Mouse (Mus musculus): ENCODE results near the gene Tent5d. TPM values are rescaled to one million over a fixed set of nuclear protein-coding genes. Genes with fewer than 3 reads are reported as not detected.

The Tent5d gene
- polyA plus RNA-seq (2012; rRNA removed): not detected in 2 replicates
- 0.09 TPM in 1 of 2 replicates, not detected in the other for polyA plus RNA-seq (2014; fragmentation: Nextera tagmentation; extraction: Ambion mirVana)

GRCm38 (mm10) chrX:107792290-107792689, at the start of gene Tent5d:
Gene Tent5d (plus strand): TSS chrX:107792590.
- TF ChIP-seq CTCF (IDR thresholded peaks at IDR 0.05; ENCODE audit: low read depth) (no peak), EP300 (IDR thresholded peaks at IDR 0.05; ENCODE audit: low read depth) (no peak)
- no peak within 1 kb of the TSS for H3K4me2 ChIP-seq (ENCODE audit: low read depth)
- H3K36me3 ChIP-seq (replicated peaks; ENCODE audit: control insufficient read depth, insufficient read depth, low read depth): no peaks in the 10 kb centered on the region
- 85% methylated on average over 1 of the region's 1 CpGs for WGBS (ENCODE audit: insufficient replicate concordance)
- H3K9me3 ChIP-seq (ENCODE audit: control insufficient read depth, low read length): no peaks in the 10 kb centered on the region
- H3K27me3 ChIP-seq (ENCODE audit: control insufficient read depth, insufficient read depth, low read length): no peaks in the 10 kb centered on the region
- no peak within 1 kb of the TSS for H3K27ac ChIP-seq
- no peak within 1 kb of the TSS for H3K4me3 ChIP-seq (ENCODE audit: insufficient read depth in 1 of 2, low read depth in 2 of 2, low read length in 2 of 2)
- no peak within 1 kb of the TSS for H3K9ac ChIP-seq (replicated peaks)
- no peak for ATAC-seq (ENCODE audit: insufficient read depth)
- DNase-seq (ENCODE audit: low read depth in 3 of 3, low spot score in 3 of 3): no peak
- H3K4me1 ChIP-seq (replicated peaks; ENCODE audit: control insufficient read depth in 2 of 2, insufficient read depth in 2 of 2, low read length in 1 of 2): peaks cover 4 to 5% of the 10 kb centered on the region in 2 experiments; a peak in 2 of 4 replicates

DNA sequence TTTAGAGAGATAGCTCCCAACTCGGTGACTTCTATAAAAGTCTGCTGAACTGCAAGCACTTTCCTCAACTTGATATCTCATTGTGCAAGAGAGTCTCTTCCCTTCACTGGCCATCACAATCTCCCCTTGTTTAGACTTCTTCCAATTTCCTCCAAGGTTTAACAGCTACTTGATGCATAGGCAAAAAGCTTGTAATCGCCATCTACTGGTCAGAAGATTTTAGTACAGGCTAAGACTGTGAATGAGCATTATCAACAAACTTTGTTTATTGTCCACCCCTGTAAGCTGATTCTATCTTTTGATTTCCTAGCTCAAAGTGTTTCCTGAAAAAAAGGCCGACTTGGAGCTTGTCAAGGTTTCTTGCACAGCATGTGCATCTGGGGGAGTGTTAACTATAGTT, 24.5 kb upstream of the Tent5d start:
- ATAC-seq (ENCODE audit: insufficient read depth) (no peak), DNase-seq (ENCODE audit: low read depth in 3 of 3, low spot score in 3 of 3) (no peak)
- TF ChIP-seq CTCF (IDR thresholded peaks at IDR 0.05; ENCODE audit: low read depth) (no peak), EP300 (IDR thresholded peaks at IDR 0.05; ENCODE audit: low read depth) (no peak)
- Histone ChIP-seq H3K9me3 (ENCODE audit: control insufficient read depth, low read length) (no peaks in the 10 kb centered on the region), H3K27ac (no peak overlapping the region), H3K27me3 (ENCODE audit: control insufficient read depth, insufficient read depth, low read length) (no peaks in the 10 kb centered on the region), H3K36me3 (replicated peaks; ENCODE audit: control insufficient read depth, insufficient read depth, low read depth) (no peaks in the 10 kb centered on the region), H3K4me3 (ENCODE audit: insufficient read depth in 1 of 2, low read depth in 2 of 2, low read length in 2 of 2) (no peak overlapping the region), H3K4me1 (replicated peaks; ENCODE audit: control insufficient read depth in 2 of 2, insufficient read depth in 2 of 2, low read length in 1 of 2) (no peaks in the 10 kb centered on the region), H3K9ac (replicated peaks) (no peak overlapping the region), H3K4me2 (ENCODE audit: low read depth) (no peak overlapping the region)
- WGBS (ENCODE audit: insufficient replicate concordance): 10% methylated on average over 3 of the region's 3 CpGs

- no peak for ATAC-seq (ENCODE audit: insufficient read depth)
- no peaks in the 10 kb centered on the region for H3K9me3 ChIP-seq (ENCODE audit: control insufficient read depth, low read length)
- H3K4me1 ChIP-seq (replicated peaks; ENCODE audit: control insufficient read depth in 2 of 2, insufficient read depth in 2 of 2, low read length in 1 of 2): peaks cover 2 to 3% of the 10 kb centered on the region in 2 experiments; a peak in 1 of 4 replicates
- DNase-seq (ENCODE audit: low read depth in 3 of 3, low spot score in 3 of 3): no peak
- H3K36me3 ChIP-seq (replicated peaks; ENCODE audit: control insufficient read depth, insufficient read depth, low read depth): no peaks in the 10 kb centered on the region
- no peak for TF ChIP-seq EP300 (IDR thresholded peaks at IDR 0.05; ENCODE audit: low read depth)
- TF ChIP-seq CTCF (IDR thresholded peaks at IDR 0.05; ENCODE audit: low read depth): no peak
- no peaks in the 10 kb centered on the region for H3K27me3 ChIP-seq (ENCODE audit: control insufficient read depth, insufficient read depth, low read length)
- 78% methylated on average over 1 of the region's 1 CpGs for WGBS (ENCODE audit: insufficient replicate concordance)
- H3K4me3 ChIP-seq (ENCODE audit: insufficient read depth in 1 of 2, low read depth in 2 of 2, low read length in 2 of 2): no peak overlapping the region
- H3K9ac ChIP-seq (replicated peaks): no peak overlapping the region
- H3K4me2 ChIP-seq (ENCODE audit: low read depth): no peak overlapping the region
- no peak overlapping the region for H3K27ac ChIP-seq
Observed at GRCm38 (mm10) chrX:107790136-107790535, 2.3 kb upstream of the Tent5d start.

GRCm38 (mm10) chrX:107790750-107791493, 1.5 kb upstream of the Tent5d start:
- peaks cover 2 to 4% of the 10 kb centered on the region in 2 experiments; a peak in 2 of 4 replicates for H3K4me1 ChIP-seq (replicated peaks; ENCODE audit: control insufficient read depth in 2 of 2, insufficient read depth in 2 of 2, low read length in 1 of 2)
- H3K9me3 ChIP-seq (ENCODE audit: control insufficient read depth, low read length): no peaks in the 10 kb centered on the region
- no peaks in the 10 kb centered on the region for H3K36me3 ChIP-seq (replicated peaks; ENCODE audit: control insufficient read depth, insufficient read depth, low read depth)
- no peak overlapping the region for H3K4me2 ChIP-seq (ENCODE audit: low read depth)
- H3K4me3 ChIP-seq (ENCODE audit: insufficient read depth in 1 of 2, low read depth in 2 of 2, low read length in 2 of 2): no peak overlapping the region
- ATAC-seq (ENCODE audit: insufficient read depth) (no peak), DNase-seq (ENCODE audit: low read depth in 3 of 3, low spot score in 3 of 3) (no peak)
- no peak for TF ChIP-seq EP300 (IDR thresholded peaks at IDR 0.05; ENCODE audit: low read depth)
- peak; percentile 16; the same call in 1 of the 2 replicates for TF ChIP-seq CTCF (IDR thresholded peaks at IDR 0.05; ENCODE audit: low read depth)
- WGBS (ENCODE audit: insufficient replicate concordance): 22% methylated on average over 8 of the region's 8 CpGs
- no peak overlapping the region for H3K9ac ChIP-seq (replicated peaks)
- no peaks in the 10 kb centered on the region for H3K27me3 ChIP-seq (ENCODE audit: control insufficient read depth, insufficient read depth, low read length)
- H3K27ac ChIP-seq: no peak overlapping the region

DNA sequence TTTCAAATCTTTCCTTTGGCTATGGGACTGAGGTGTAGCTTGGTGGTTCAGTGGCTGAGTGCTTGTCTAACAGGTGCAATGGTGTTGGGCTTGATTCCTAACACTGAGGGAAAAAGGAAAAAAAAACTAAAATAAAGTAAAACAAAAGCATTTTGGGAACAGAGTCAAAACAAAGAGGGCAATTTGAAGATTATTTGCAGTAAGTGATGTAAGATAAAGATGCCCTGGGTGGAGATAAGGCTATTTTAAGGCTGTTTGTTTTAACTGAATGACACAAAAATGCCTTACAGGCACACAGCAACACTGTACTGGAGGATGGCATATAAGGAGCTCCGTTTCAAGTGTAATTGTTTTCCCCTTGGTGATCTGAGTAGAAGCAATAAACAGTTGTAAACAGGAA, 3.4 kb downstream of the Tent5d start:
- Histone ChIP-seq H3K4me1 (replicated peaks; ENCODE audit: control insufficient read depth in 2 of 2, insufficient read depth in 2 of 2, low read length in 1 of 2) (peaks cover 4 to 5% of the 10 kb centered on the region in 2 experiments; a peak in 2 of 4 replicates), H3K27ac (no peak overlapping the region), H3K4me3 (ENCODE audit: insufficient read depth in 1 of 2, low read depth in 2 of 2, low read length in 2 of 2) (no peak overlapping the region), H3K36me3 (replicated peaks; ENCODE audit: control insufficient read depth, insufficient read depth, low read depth) (no peaks in the 10 kb centered on the region), H3K9ac (replicated peaks) (no peak overlapping the region), H3K27me3 (ENCODE audit: control insufficient read depth, insufficient read depth, low read length) (no peaks in the 10 kb centered on the region), H3K4me2 (ENCODE audit: low read depth) (no peak overlapping the region), H3K9me3 (ENCODE audit: control insufficient read depth, low read length) (no peaks in the 10 kb centered on the region)
- WGBS (ENCODE audit: insufficient replicate concordance): 27% methylated on average over 1 of the region's 1 CpGs
- no peak for ATAC-seq (ENCODE audit: insufficient read depth)
- TF ChIP-seq EP300 (IDR thresholded peaks at IDR 0.05; ENCODE audit: low read depth) (no peak), CTCF (IDR thresholded peaks at IDR 0.05; ENCODE audit: low read depth) (no peak)
- no peak for DNase-seq (ENCODE audit: low read depth in 3 of 3, low spot score in 3 of 3)
